ENCODE assay signal across 14 mouse cellular contexts in the genomic region with DNA sequence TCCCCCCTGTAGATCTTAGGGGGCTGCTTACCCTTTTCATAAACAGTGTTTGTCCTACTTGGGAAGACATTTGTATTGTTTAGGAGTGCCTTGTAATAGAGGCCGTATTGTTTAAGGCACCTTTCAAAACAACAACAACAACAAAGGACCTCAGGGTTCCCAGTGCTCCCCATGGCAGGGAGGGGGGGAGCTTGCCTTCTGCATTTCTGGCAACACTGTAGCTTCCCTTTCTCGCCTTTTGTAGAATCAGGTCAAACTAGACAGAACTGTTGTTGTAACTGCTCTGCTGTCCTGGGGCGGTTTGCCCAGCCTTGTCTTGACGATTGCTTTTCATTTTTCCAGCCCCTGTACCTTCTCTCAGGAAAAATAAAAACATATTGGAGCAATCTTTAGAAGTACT. TPM values are rescaled to one million over a fixed set of nuclear protein-coding genes. Genes with fewer than 3 reads are reported as not detected.
A peak's percentile ranks its signal among the peaks of the same experiment; 100 is the strongest.
DNase-seq lines count a peak whose midpoint lies in the region.
"Had no signal": no experiment of that assay in that cellular context is flagged by ENCODE, and none has a peak within 500 bp of the region (broad histone marks: within the 10 kb centered on the region; RNA-seq: fewer than 3 reads in every experiment).

No protein-coding gene starts in this region.

- DNase-seq in cerebellum, adult 9-10 months, result peak; percentile 16
- DNase-seq in cerebellum, adult 11 months, result no peak
- DNase-seq in layer of hippocampus, adult 11-12 months (ENCODE audit: low spot score), result peak; percentile 13
- DNase-seq in layer of hippocampus, postnatal 25 days (ENCODE audit: extremely low spot score in 1 of 2, low spot score in 1 of 2), result no peak
- DNase-seq in Muller cell, postnatal 12 days (ENCODE audit: inconsistent ontology term), result peak; percentile 59
- DNase-seq in layer of hippocampus, postnatal 36 days, result peak; percentile 8 to 10
- no peak for DNase-seq in urinary bladder, postnatal 4 days (ENCODE audit: low spot score in 2 of 2)
- DNase-seq: adrenal gland, postnatal 36 days; gastrocnemius, postnatal 10 days; heart, adult 11 months; heart, postnatal 36 days; kidney, adult 11 months; lung, adult 2 months; thymus, postnatal 14 days had no signal

RNA-seq across cellular contexts. Expression of a gene that starts 40.0 kb away (rescaled TPM):
- total RNA-seq in layer of hippocampus, postnatal 25 days (2021), result 10 to 100 TPM; 15.2 to 18.4 TPM
- total RNA-seq in layer of hippocampus, postnatal 36 days (2021), result 10 to 100 TPM; 14.4 to 15.8 TPM
- total RNA-seq: adrenal gland, postnatal 36 days; gastrocnemius, postnatal 10 days; heart, postnatal 36 days had no signal

Comparison
In these comparisons a context has a peak if more than half of its experiments do, and no peak if none do; other contexts are left out.
1. DNase-seq: peak in cerebellum, adult 9-10 months (single experiment), layer of hippocampus, adult 11-12 months (single experiment), Muller cell, postnatal 12 days (single experiment) and layer of hippocampus, postnatal 36 days (2 of 2); none in cerebellum, adult 11 months (single experiment), layer of hippocampus, postnatal 25 days (0 of 2) and urinary bladder, postnatal 4 days (0 of 2).